Mouse (Mus musculus): ENCODE data around the gene Mkrn2. TPM values are rescaled to one million over a fixed set of nuclear protein-coding genes. Genes with fewer than 3 reads are reported as not detected.

Mkrn2 gene
- polyA plus RNA-seq, 1 experiment from 2014 or later: 7.7 TPM

DNA sequence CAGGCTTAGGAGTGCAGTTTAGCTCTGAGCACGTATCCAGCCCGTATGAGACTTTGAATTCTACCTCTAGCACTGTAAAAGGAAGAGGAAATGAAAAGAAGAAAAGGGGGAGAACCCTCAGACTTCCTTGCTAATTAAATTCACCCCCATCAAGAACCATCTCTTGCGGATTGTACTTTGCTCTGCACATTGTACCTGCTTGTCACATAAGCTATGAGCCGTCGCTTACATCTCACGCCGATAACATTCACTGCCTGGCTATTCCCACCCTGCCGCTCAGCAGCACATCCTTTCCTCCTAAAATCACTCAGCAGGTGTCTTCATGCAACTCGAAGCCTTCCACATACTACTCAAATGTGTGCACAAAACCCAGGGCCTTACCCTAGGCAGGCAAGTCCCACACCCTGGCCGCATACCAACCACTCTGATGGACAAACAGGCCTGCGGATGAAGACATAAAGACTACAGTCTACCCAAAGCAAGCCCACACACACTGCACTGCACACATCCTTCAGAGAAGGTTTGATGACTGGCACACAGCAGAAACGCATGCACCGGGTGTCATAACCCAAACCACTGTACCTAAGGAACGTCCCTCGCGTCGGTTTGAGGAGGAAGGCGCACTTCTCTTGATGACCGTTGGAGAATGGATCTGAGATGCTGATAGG, 9.9 kb upstream of the Mkrn2 start:
- Histone ChIP-seq H3K36me3 (ENCODE audit: inconsistent target) (no peaks in the 10 kb centered on the region), H3K79me2 (ENCODE audit: inconsistent target) (no peaks in the 10 kb centered on the region), H3K27ac (no peak overlapping the region), H3K4me3 (ENCODE audit: inconsistent target) (no peak overlapping the region)
- 85% methylated on average over 19 of the region's 19 CpGs for WGBS (ENCODE audit: missing documents)

DNA sequence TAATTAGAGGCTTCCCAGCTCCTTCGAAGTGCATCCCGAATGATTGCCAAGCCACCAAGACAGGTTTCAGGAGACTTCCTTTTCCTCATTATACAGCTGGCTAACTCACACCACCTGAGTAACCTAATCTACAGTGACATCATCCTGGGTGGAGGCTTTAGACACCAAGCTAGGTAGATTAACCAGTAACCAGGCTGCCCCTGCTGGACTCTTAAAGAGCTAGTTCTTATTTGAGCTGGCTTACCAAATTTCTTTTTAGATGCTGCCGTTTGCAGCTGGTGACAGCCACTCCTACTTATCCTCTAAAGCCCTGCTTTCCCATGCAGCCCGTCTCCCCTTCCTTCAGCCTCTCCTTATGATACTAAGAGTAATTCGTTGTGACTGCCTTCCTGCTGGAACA, 9.2 kb upstream of the Mkrn2 start, which contains the start of gene Mkrn2os:
Gene Mkrn2os (minus strand): TSS at position 119 of the 400 bp plus-strand sequence.
- H3K36me3 ChIP-seq (ENCODE audit: inconsistent target): no peaks in the 10 kb centered on the region

DNA sequence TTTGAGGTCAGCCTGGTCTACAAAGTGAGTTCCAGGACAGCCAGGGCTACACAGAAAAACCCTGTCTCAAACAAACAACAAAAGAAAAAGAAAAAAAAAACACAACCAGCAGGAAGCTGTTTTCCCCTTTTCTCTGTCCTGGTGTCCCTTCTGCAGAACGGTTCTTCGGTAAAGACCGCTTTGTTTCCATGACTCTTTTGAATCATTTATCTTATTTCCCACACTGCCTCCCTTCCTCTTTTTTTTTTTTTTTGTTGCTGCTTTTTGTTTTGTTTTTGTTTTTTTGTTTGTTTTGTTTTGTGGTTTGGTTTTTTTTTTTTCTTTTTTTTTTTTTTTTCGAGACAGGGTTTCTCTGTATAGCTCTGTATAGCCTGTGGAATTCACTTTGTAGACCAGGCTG, 8.4 kb upstream of the Mkrn2 start:
- Histone ChIP-seq H3K27ac (no peak overlapping the region), H3K36me3 (ENCODE audit: inconsistent target) (no peaks in the 10 kb centered on the region), H3K79me2 (ENCODE audit: inconsistent target) (no peaks in the 10 kb centered on the region), H3K4me3 (ENCODE audit: inconsistent target) (no peak overlapping the region)
- 72% methylated on average over 3 of the region's 4 CpGs for WGBS (ENCODE audit: missing documents)

More for the DNA sequence above, 9.2 kb upstream of the Mkrn2 start, which contains the start of gene Mkrn2os:
- no peaks in the 10 kb centered on the region for H3K79me2 ChIP-seq (ENCODE audit: inconsistent target)
- H3K4me3 ChIP-seq (ENCODE audit: inconsistent target): no peak within 1 kb of the TSS
- H3K27ac ChIP-seq: no peak within 1 kb of the TSS
- WGBS (ENCODE audit: missing documents): 90% methylated on average over 5 of the region's 5 CpGs

DNA sequence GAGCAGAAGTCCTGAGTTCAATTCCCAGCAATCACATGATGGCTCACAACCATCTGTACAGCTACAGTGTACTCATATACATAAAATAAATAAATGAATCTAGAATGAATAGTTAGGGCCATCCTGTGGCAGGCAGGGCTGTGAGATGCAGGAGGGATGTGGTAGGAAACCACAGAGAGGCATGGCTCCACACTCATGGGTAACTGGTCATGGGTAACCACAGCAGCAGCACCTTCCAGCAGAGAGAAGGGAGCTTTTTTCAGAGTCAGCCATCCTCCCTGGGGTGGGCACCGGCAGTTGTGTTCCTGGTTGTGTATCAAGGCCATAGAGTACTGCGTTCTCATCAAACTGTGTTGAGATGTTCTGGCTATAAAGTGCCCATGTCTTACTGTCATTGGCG, 7.2 kb upstream of the Mkrn2 start:
- 37% methylated on average over 3 of the region's 3 CpGs for WGBS (ENCODE audit: missing documents)
- Histone ChIP-seq H3K4me3 (ENCODE audit: inconsistent target) (no peak overlapping the region), H3K79me2 (ENCODE audit: inconsistent target) (no peaks in the 10 kb centered on the region), H3K27ac (no peak overlapping the region), H3K36me3 (ENCODE audit: inconsistent target) (no peaks in the 10 kb centered on the region)

DNA sequence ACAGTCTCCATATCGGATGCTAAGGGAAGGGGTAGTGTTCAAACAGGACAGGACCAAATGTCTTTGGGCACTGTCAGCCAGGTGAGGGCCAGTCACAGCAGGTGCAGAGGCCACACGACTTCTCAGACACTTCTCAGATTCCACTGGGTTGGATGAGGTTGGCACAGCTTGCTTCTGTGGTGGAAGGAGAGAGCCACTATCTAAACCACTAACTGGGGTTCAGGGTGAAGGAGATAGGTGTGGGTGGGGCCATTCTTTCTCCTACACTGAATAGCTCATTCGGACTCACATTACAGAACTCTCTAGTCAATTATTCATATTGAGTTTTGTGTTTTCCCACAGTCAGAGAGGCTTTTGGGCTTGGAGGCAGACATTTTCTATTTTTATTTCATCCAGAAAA, 6.0 kb upstream of the Mkrn2 start:
- H3K79me2 ChIP-seq (ENCODE audit: inconsistent target): no peaks in the 10 kb centered on the region
- no peak overlapping the region for H3K27ac ChIP-seq
- H3K36me3 ChIP-seq (ENCODE audit: inconsistent target): no peaks in the 10 kb centered on the region
- 96% methylated on average over 3 of the region's 3 CpGs for WGBS (ENCODE audit: missing documents)
- H3K4me3 ChIP-seq (ENCODE audit: inconsistent target): no peak overlapping the region

DNA sequence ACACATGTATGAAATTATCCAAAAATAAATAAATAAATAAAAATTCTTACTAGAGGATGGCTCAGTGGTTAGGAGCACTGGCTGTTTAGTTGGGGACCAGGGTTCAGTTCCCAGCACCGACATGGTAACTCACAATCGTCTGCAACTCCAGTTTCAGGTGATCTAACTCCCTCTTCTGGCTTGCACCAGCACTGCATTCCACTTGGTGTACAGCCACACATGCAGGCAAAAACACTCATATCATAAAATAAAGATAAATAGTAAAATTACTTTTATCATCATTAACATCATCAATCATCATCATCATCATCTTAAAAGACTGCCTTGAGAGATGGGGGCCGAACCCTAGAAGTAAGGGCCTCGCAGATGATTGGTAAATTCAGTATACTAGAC, 384 bp upstream of the Mkrn2 start:
- no peaks in the 10 kb centered on the region for H3K36me3 ChIP-seq (ENCODE audit: inconsistent target)
- no peak overlapping the region for H3K27ac ChIP-seq
- WGBS (ENCODE audit: missing documents): 70% methylated on average over 4 of the region's 4 CpGs
- no peak overlapping the region for H3K4me3 ChIP-seq (ENCODE audit: inconsistent target)
- H3K79me2 ChIP-seq (ENCODE audit: inconsistent target): peaks cover 40% of the 10 kb centered on the region

DNA sequence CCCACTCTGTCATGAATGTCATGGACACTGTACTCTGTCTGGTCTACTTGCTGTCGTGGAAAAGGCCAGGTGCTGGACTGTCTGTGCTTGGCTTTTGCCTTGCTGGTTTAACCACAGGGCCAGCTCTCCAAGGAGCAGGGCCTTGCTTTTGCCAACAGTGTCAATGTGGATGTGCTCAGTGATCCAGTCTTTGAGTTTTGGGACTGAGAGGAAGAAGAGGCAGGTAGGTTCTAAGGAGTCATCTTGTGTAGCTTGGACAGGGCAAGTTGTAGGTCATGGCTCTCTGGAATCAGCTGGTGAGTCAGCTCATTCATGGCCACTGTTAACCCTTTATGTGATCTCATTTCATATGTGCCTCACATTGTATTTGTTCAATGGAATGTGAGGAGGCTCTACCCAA, 4.8 kb downstream of the Mkrn2 start:
- WGBS (ENCODE audit: missing documents): 86% methylated on average over 1 of the region's 1 CpGs
- Histone ChIP-seq H3K36me3 (ENCODE audit: inconsistent target) (peaks cover 19% of the 10 kb centered on the region), H3K27ac (no peak overlapping the region), H3K4me3 (ENCODE audit: inconsistent target) (no peak overlapping the region), H3K79me2 (ENCODE audit: inconsistent target) (peaks cover 67% of the 10 kb centered on the region)

DNA sequence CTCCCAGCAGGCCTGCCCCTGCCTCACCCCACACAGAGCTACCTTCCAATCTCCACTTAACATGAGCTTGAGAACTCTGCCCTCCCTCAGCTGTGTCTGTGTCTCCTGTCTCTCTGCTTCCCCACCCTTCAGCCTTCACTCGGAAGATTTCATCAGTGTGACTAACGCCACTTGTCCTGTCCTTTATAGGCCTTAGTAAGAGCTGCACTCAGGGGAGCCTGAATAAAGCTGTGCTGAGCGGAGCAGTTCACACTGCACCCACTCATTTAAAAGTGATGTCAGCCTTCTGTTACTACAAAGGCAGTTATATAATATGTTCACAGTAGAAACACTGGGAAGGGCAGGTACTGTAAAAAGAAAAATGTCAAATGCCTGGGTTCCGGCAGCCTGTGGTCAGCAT, 5.7 kb downstream of the Mkrn2 start:
- Histone ChIP-seq H3K4me3 (ENCODE audit: inconsistent target) (no peak overlapping the region), H3K79me2 (ENCODE audit: inconsistent target) (peaks cover 66% of the 10 kb centered on the region), H3K36me3 (ENCODE audit: inconsistent target) (peaks cover 28% of the 10 kb centered on the region), H3K27ac (no peak overlapping the region)
- WGBS (ENCODE audit: missing documents): 93% methylated on average over 4 of the region's 4 CpGs

DNA sequence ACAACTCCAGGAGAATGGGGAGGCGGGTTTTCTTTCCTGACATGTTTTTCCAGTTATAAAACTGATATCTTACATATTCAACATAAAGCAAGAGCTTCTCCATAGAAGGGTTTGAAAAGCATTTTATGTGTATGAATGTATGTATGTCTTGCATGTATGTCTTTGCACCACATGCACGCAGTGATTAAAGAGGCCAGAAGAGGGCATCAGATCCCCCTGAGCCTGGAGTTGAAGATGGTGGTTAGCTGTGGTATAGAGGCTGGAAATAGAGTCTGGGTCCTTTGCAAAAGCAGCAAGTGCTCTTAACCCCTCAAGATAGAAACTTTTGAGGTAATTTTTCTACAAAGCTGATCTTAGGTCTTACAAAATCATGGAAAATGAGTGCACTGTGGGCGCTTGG, 7.4 kb downstream of the Mkrn2 start:
- H3K27ac ChIP-seq: no peak overlapping the region
- 92% methylated on average over 3 of the region's 3 CpGs for WGBS (ENCODE audit: missing documents)
- peaks cover 34% of the 10 kb centered on the region for H3K36me3 ChIP-seq (ENCODE audit: inconsistent target)
- H3K79me2 ChIP-seq (ENCODE audit: inconsistent target): peaks cover 49% of the 10 kb centered on the region
- no peak overlapping the region for H3K4me3 ChIP-seq (ENCODE audit: inconsistent target)

DNA sequence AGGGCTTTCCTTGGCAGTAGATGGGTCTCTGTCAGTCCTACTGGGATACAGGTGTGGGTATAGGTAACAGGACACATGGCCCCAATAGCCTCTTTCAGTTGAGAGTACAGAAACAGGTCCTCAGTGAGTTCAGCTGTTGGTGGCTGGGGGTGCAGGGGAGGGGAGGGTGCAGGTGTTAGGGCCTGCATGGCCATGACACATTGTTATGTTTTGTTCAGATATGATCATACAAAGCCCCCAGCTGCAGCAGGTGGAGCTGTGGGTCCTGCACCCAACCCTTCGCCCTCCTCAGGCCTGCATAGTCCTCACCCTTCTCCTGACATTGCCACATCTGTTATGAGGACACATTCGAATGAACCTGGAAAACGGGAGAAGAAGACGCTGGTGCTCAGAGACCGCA, 8.6 kb downstream of the Mkrn2 start:
- Histone ChIP-seq H3K36me3 (ENCODE audit: inconsistent target) (peaks cover 43% of the 10 kb centered on the region), H3K4me3 (ENCODE audit: inconsistent target) (no peak overlapping the region), H3K79me2 (ENCODE audit: inconsistent target) (peaks cover 37% of the 10 kb centered on the region; the same call in 1 of the 2 replicates), H3K27ac (no peak overlapping the region)
- 88% methylated on average over 5 of the region's 5 CpGs for WGBS (ENCODE audit: missing documents)

DNA sequence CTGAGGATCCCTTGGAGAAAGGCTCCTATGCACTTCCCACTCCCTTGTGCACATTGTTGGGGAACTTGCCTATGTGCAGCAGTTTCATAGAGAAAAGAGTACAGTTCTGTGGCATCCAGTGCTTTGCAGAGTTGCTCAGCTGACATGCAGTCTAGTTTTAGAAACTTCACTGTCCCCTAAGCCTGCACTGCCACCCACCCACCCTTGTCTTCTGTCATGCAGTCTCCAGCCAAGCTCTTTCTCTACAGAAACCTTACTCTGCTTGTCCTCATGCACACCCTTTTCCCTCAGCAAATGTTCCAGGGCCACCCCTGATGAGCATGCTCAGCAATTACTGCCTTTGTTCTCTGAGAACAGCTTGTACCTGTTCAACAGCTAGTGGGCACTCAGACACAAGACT, 12.1 kb downstream of the Mkrn2 start:
- Histone ChIP-seq H3K4me3 (ENCODE audit: inconsistent target) (no peak overlapping the region), H3K27ac (no peak overlapping the region), H3K36me3 (ENCODE audit: inconsistent target) (peaks cover 71% of the 10 kb centered on the region), H3K79me2 (ENCODE audit: inconsistent target) (peaks cover 2% of the 10 kb centered on the region; the same call in 1 of the 2 replicates)

DNA sequence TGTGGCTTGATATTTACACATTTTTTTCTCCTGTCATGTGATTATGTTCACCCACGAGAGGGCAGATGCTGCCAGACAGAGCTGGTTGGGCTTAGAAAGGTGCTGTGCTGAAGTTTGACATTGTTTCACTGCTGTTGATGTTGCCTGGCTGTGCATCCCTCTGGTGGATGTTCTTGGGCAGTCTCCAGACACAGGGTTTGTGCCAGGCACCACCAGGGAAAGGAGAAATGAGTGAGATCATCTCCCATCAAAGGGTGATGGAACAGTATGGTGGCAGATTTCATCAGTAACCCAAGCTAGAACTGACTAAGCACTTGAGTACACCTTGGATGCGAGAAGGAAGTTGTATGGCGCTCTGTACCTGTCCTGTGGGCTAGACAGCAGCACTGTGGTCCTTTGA, 14.3 kb downstream of the Mkrn2 start:
- Histone ChIP-seq H3K79me2 (ENCODE audit: inconsistent target) (no peaks in the 10 kb centered on the region), H3K27ac (no peak overlapping the region), H3K36me3 (ENCODE audit: inconsistent target) (peaks cover 79% of the 10 kb centered on the region), H3K4me3 (ENCODE audit: inconsistent target) (no peak overlapping the region)
- 85% methylated on average over 2 of the region's 3 CpGs for WGBS (ENCODE audit: missing documents)

DNA sequence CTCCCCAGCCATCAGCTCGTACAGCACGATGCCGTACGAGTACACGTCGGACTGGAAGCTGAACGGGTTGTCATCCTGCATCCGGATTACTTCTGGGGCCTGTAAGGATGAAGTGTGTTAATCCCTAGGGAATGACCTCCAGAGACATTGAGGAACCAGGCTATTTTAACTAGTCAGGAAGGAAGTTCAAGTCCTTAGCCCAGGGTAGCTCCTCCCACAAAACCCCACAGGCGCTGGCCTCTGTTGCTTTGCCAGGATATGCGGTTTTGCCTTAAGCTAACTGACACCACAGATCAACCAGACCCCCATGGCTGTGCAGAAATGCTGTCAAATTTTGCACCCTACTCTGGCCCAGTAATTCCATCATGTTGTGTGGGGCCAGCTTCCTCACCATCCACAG, 18.1 kb downstream of the Mkrn2 start:
- no peak overlapping the region for H3K4me3 ChIP-seq (ENCODE audit: inconsistent target)
- WGBS (ENCODE audit: missing documents): 34% methylated on average over 10 of the region's 10 CpGs
- H3K36me3 ChIP-seq (ENCODE audit: inconsistent target): peaks cover 82% of the 10 kb centered on the region
- H3K79me2 ChIP-seq (ENCODE audit: inconsistent target): no peaks in the 10 kb centered on the region
- H3K27ac ChIP-seq: no peak overlapping the region

DNA sequence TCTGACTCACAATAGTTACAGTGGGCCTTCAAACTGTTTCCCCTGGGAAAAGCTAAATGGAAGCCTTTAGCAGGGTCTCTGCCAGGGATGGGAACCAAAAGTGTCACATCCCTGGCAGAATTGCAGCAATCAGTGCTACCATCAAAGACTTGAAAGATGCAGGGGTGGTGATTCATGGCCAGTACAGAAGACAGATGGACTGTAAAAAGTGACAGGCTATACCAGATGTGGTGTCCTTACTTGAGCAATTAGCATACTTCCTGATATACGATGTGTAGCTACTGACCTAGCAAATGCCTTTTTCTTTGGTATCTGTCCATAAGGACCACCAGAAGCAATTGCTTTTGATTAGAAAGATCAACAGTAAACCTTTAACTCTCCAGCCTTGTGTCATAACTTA, 19.2 kb downstream of the Mkrn2 start:
- Histone ChIP-seq H3K36me3 (ENCODE audit: inconsistent target) (peaks cover 91% of the 10 kb centered on the region), H3K79me2 (ENCODE audit: inconsistent target) (no peaks in the 10 kb centered on the region), H3K4me3 (ENCODE audit: inconsistent target) (no peak overlapping the region), H3K27ac (no peak overlapping the region)
- WGBS (ENCODE audit: missing documents): 13% methylated on average over 1 of the region's 1 CpGs

DNA sequence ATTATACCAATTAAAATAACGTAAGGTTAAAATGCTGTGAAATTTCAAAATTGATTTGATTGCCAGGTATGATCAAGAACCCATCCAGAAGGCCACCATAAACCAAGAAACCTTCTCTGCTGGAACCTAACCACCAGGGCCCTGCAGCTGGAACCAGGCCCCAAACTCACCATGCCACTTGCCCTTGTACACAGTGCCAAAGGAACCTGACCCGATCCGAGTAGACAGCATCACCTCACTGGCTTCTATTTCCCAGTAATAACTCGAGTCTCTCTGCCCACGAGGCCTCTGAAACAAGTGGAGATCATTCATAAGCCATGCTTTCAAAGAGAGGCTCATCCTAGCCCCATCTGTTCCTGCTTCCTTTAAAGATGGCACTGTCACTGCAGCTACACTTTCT, 24.4 kb downstream of the Mkrn2 start:
- no peak overlapping the region for H3K4me3 ChIP-seq (ENCODE audit: inconsistent target)
- no peaks in the 10 kb centered on the region for H3K79me2 ChIP-seq (ENCODE audit: inconsistent target)
- no peak overlapping the region for H3K27ac ChIP-seq
- WGBS (ENCODE audit: missing documents): 92% methylated on average over 5 of the region's 5 CpGs
- H3K36me3 ChIP-seq (ENCODE audit: inconsistent target): peaks cover 88% of the 10 kb centered on the region

Data from macrophage (primary cell).